ENCODE assay signal across 31 mouse cellular contexts in genomic region chr12:117911396-117911795, GRCm38 (mm10).
"Had no signal": no experiment of that assay in that cellular context is flagged by ENCODE, and none has a peak within 500 bp of the region (broad histone marks: within the 10 kb centered on the region; RNA-seq: fewer than 3 reads in every experiment).

No protein-coding gene starts in this region.

- H3K27me3 ChIP-seq: limb, embryonic 12.5 days; limb, embryonic 13.5 days; limb, embryonic 15.5 days; liver, embryonic 12.5 days; liver, embryonic 13.5 days; liver, embryonic 15.5 days; lung, embryonic 15.5 days; midbrain, embryonic 13.5 days; midbrain, embryonic 15.5 days had no signal

- H3K36me3 ChIP-seq: limb, embryonic 10.5 days; limb, embryonic 12.5 days; limb, embryonic 13.5 days; limb, embryonic 15.5 days; liver, embryonic 12.5 days; liver, embryonic 13.5 days; liver, embryonic 15.5 days; lung, embryonic 15.5 days; midbrain, embryonic 10.5 days; midbrain, embryonic 12.5 days; midbrain, embryonic 13.5 days; midbrain, embryonic 15.5 days had no signal

- H3K4me1 ChIP-seq: liver, embryonic 12.5 days; liver, embryonic 13.5 days; liver, embryonic 15.5 days; lung, embryonic 15.5 days had no signal

- H3K9ac ChIP-seq: limb, embryonic 12.5 days; limb, embryonic 13.5 days; limb, embryonic 15.5 days; liver, embryonic 12.5 days; liver, embryonic 13.5 days; liver, embryonic 14.5 days; liver, embryonic 15.5 days; liver, postnatal 0 days; lung, embryonic 14.5 days; lung, embryonic 15.5 days; midbrain, embryonic 12.5 days; midbrain, embryonic 13.5 days; midbrain, embryonic 15.5 days had no signal

- H3K4me2 ChIP-seq: limb, embryonic 12.5 days; limb, embryonic 13.5 days; limb, embryonic 15.5 days; liver, embryonic 11.5 days; liver, embryonic 12.5 days; liver, embryonic 13.5 days; liver, embryonic 15.5 days; lung, embryonic 14.5 days; lung, embryonic 15.5 days; midbrain, embryonic 11.5 days; midbrain, embryonic 12.5 days; midbrain, embryonic 13.5 days; midbrain, embryonic 15.5 days had no signal

- DNase-seq: left cerebral cortex, postnatal 4 days; liver; liver, embryonic 13.5 days; liver, postnatal 0 days; lung, adult 18-20 months; lung, adult 2 months; lung, embryonic 14.5 days; lung, postnatal 10 days; lung, postnatal 14 days; lung, postnatal 36 days; lung, postnatal 4 days; midbrain, embryonic 14.5 days had no signal

- H3K27ac ChIP-seq: left cerebral cortex, adult 2 months; limb, embryonic 10.5 days; limb, embryonic 12.5 days; limb, embryonic 13.5 days; limb, embryonic 15.5 days; liver, embryonic 12.5 days; liver, embryonic 13.5 days; liver, embryonic 14.5 days; liver, embryonic 15.5 days; lung, embryonic 15.5 days; macrophage; midbrain, embryonic 10.5 days; midbrain, embryonic 12.5 days; midbrain, embryonic 13.5 days; midbrain, embryonic 15.5 days had no signal

- H3K9me3 ChIP-seq: limb, embryonic 10.5 days; limb, embryonic 12.5 days; limb, embryonic 13.5 days; limb, embryonic 15.5 days; liver, embryonic 12.5 days; liver, embryonic 13.5 days; liver, embryonic 15.5 days; lung, embryonic 15.5 days; midbrain, embryonic 10.5 days; midbrain, embryonic 12.5 days; midbrain, embryonic 13.5 days; midbrain, embryonic 15.5 days had no signal

- H3K4me3 ChIP-seq: left cerebral cortex, adult 2 months; limb, embryonic 10.5 days; limb, embryonic 12.5 days; limb, embryonic 13.5 days; limb, embryonic 15.5 days; liver, embryonic 12.5 days; liver, embryonic 13.5 days; liver, embryonic 15.5 days; lung, embryonic 15.5 days; midbrain, embryonic 10.5 days; midbrain, embryonic 12.5 days; midbrain, embryonic 13.5 days; midbrain, embryonic 15.5 days; myocyte had no signal

- ATAC-seq: liver, embryonic 12.5 days; liver, postnatal 0 days; lung, postnatal 0 days; midbrain, embryonic 13.5 days; midbrain, embryonic 15.5 days; midbrain, embryonic 16.5 days had no signal
